Mouse (Mus musculus): ENCODE measurements around the gene Shkbp1.

GRCm38 (mm10) chr7:27361283-27361946, 5.6 kb upstream of the Shkbp1 start:
- TF ChIP-seq POLR2A (IDR thresholded peaks at IDR 0.05; ENCODE audit: borderline replicate concordance, low read depth, low read length) (no peak), CTCF (IDR thresholded peaks at IDR 0.05; ENCODE audit: low read depth, low read length) (no peak)
